Mouse (Mus musculus) heart, postnatal 14 days (tissue): ENCODE data around the gene Nek8. TPM values are rescaled to one million over a fixed set of nuclear protein-coding genes. Genes with fewer than 3 reads are reported as not detected.

ENCODE experiments used
- DNase-seq, 2 experiments: peaks; one replicate each; pipeline ENCODE4 v3.0.0; 2021 to 2022
- intact Hi-C: fragments of 180-260 bp; cut with DNase I; formaldehyde crosslinking; loops from one replicate; pipeline ENCODE4 v1.15.1; 2025
- long read RNA-seq, 2 experiments: library from polyadenylated mRNA; stranded (forward); transcript quantifications; one replicate each; pipeline ENCODE4 v2.0.0; 2021
- total RNA-seq, 2 experiments: library from RNA; stranded (reverse); gene quantifications; 2 replicates each; pipeline ENCODE4 v1.2.3; 2021

Gene Nek8
- 1 to 10 TPM; 4.8 to 6.2 TPM for total RNA-seq
- long read RNA-seq, experiment 1, partial matches to known transcripts: 0 of 6 reads
- long read RNA-seq, experiment 1, other reads (novel, unspliced or antisense): 1 of 6 reads
- long read RNA-seq, experiment 2, transcript Nek8-201 (15 exons, 2,809 nt): major isoform, 5 of 9 reads
- long read RNA-seq, experiment 2, partial matches to known transcripts: 2 of 9 reads
- long read RNA-seq, experiment 2, other reads (novel, unspliced or antisense): 2 of 9 reads

GRCm38 (mm10) chr11:78176402-78176862 lies at the start of gene Nek8, which contains the start of gene Tlcd1:
Nek8 (minus strand) TSS chr11:78176675.
Tlcd1 (plus strand) TSS chr11:78176711.
- intact Hi-C loops: loop anchor here (2.0 to 5.0 kb wide), 2 partner anchors 158 to 349 kb away; no protein-coding TSS in a partner anchor
- peak; percentile 90 to 92 for DNase-seq

GRCm38 (mm10) chr11:78223586-78223985 lies 47.1 kb upstream of the Nek8 start:
- DNase-seq: no peak
- intact Hi-C loops: no loop called here

GRCm38 (mm10) chr11:78215709-78216317 lies 39.3 kb upstream of the Nek8 start:
- intact Hi-C loops: no loop called here

GRCm38 (mm10) chr11:78213086-78213817 lies 36.8 kb upstream of the Nek8 start:
- intact Hi-C loops: no loop called here
- peak in 1 of 2 experiments; percentile 14 for DNase-seq

More at GRCm38 (mm10) chr11:78215709-78216317, 39.3 kb upstream of the Nek8 start:
- DNase-seq: no peak

GRCm38 (mm10) chr11:78211513-78211912 lies 35.0 kb upstream of the Nek8 start:
- intact Hi-C loops: no loop called here
- DNase-seq: no peak

- DNase-seq: no peak
- intact Hi-C loops: no loop called here
Observed at GRCm38 (mm10) chr11:78210615-78211014, 34.1 kb upstream of the Nek8 start.

GRCm38 (mm10) chr11:78209886-78210285 lies 33.4 kb upstream of the Nek8 start:
- intact Hi-C loops: no loop called here
- no peak for DNase-seq

GRCm38 (mm10) chr11:78207190-78207589 lies 30.7 kb upstream of the Nek8 start:
- DNase-seq: no peak
- intact Hi-C loops: no loop called here

- no peak for DNase-seq
- intact Hi-C loops: no loop called here
Observed at GRCm38 (mm10) chr11:78205361-78206206, 29.1 kb upstream of the Nek8 start.

GRCm38 (mm10) chr11:78204287-78204686 lies 27.8 kb upstream of the Nek8 start:
- intact Hi-C loops: no loop called here
- DNase-seq: no peak

- no peak for DNase-seq
- intact Hi-C loops: no loop called here
Observed at GRCm38 (mm10) chr11:78202372-78202771, 25.9 kb upstream of the Nek8 start.

- no peak for DNase-seq
- intact Hi-C loops: no loop called here
Observed at GRCm38 (mm10) chr11:78195101-78195863, 18.8 kb upstream of the Nek8 start.

- peak; percentile 74 to 80 for DNase-seq
- intact Hi-C loops: no loop called here
Observed at GRCm38 (mm10) chr11:78194411-78195100, 18.1 kb upstream of the Nek8 start.

- intact Hi-C loops: no loop called here
- no peak for DNase-seq
Observed at GRCm38 (mm10) chr11:78193113-78193512, 16.6 kb upstream of the Nek8 start, which contains the start of gene Proca1. Proca1 (plus strand) TSS chr11:78193392.

GRCm38 (mm10) chr11:78190041-78190440 lies 13.6 kb upstream of the Nek8 start:
- intact Hi-C loops: no loop called here
- DNase-seq: no peak

- DNase-seq: peak; percentile 61 to 76
- intact Hi-C loops: no loop called here
Observed at GRCm38 (mm10) chr11:78189234-78190040, 13.0 kb upstream of the Nek8 start.

- intact Hi-C loops: no loop called here
- peak; percentile 77 to 80 for DNase-seq
Observed at GRCm38 (mm10) chr11:78188331-78189233, 12.1 kb upstream of the Nek8 start, which contains the start of gene Rab34. Rab34 (plus strand) TSS chr11:78188430.
